Mouse (Mus musculus): Measurements from ENCODE around the gene Slc25a39.

- TF ChIP-seq CTCF (IDR thresholded peaks at IDR 0.05; ENCODE audit: extremely low read depth, insufficient read depth, low read length) (no peak), POLR2A (IDR thresholded peaks at IDR 0.05; ENCODE audit: extremely low read depth, insufficient read depth, low read length) (no peak)
These were observed 8.6 kb downstream of the Slc25a39 start for GRCm38 (mm10) chr11:102399107-102399506.
